Mouse (Mus musculus): ENCODE measurements around the gene Hbb-bs.
"Not testable (repeated sequence)": the region's sequence is repeated elsewhere in the genome, so short reads cannot be mapped to it uniquely, and the experiment has no call there.

Hbb-bs gene

GRCm38 (mm10) chr7:103811223-103811845 lies 16.6 kb downstream of the Hbb-bs start:
- no peak for DNase-seq (ENCODE audit: low read depth)

GRCm38 (mm10) chr7:103810746-103811145 lies 17.1 kb downstream of the Hbb-bs start:
- DNase-seq (ENCODE audit: low read depth) = no peak

GRCm38 (mm10) chr7:103810296-103810695 lies 17.6 kb downstream of the Hbb-bs start:
- no peak for DNase-seq (ENCODE audit: low read depth)

- DNase-seq (ENCODE audit: low read depth) = no peak
These were observed 18.1 kb downstream of the Hbb-bs start for GRCm38 (mm10) chr7:103809801-103810155.

- peak; percentile 90 for DNase-seq (ENCODE audit: low read depth)
These were observed 18.7 kb downstream of the Hbb-bs start for GRCm38 (mm10) chr7:103808971-103809800.

- DNase-seq (ENCODE audit: low read depth) = not testable (repeated sequence)
These were observed 19.8 kb downstream of the Hbb-bs start for GRCm38 (mm10) chr7:103808120-103808519.

GRCm38 (mm10) chr7:103806856-103807255 lies 21.0 kb downstream of the Hbb-bs start:
- DNase-seq (ENCODE audit: low read depth) = no peak

GRCm38 (mm10) chr7:103792669-103793388 lies 35.1 kb downstream of the Hbb-bs start:
- DNase-seq (ENCODE audit: low read depth) = no peak

- DNase-seq (ENCODE audit: low read depth) = no peak
These were observed 36.2 kb downstream of the Hbb-bs start, which contains the start of gene Olfr67 for GRCm38 (mm10) chr7:103791721-103792120. Gene Olfr67, minus strand, starts transcription at chr7:103791821.

- no peak for DNase-seq (ENCODE audit: low read depth)
These were observed 48.3 kb downstream of the Hbb-bs start, which contains the start of gene Olfr68 for GRCm38 (mm10) chr7:103779598-103779997. Gene Olfr68, minus strand, starts transcription at chr7:103779698.

GRCm38 (mm10) chr7:103777652-103778051 lies 50.2 kb downstream of the Hbb-bs start:
- DNase-seq (ENCODE audit: low read depth) = peak; percentile 15
